Mouse (Mus musculus): Measurements from ENCODE around the gene Ing3. TPM values are rescaled to one million over a fixed set of nuclear protein-coding genes. Genes with fewer than 3 reads are reported as not detected.
A peak's percentile ranks its signal among the peaks of the same experiment; 100 is the strongest.

Gene Ing3
- polyA plus RNA-seq, 1 experiment from 2014 or later, result 56.6 TPM

DNA sequence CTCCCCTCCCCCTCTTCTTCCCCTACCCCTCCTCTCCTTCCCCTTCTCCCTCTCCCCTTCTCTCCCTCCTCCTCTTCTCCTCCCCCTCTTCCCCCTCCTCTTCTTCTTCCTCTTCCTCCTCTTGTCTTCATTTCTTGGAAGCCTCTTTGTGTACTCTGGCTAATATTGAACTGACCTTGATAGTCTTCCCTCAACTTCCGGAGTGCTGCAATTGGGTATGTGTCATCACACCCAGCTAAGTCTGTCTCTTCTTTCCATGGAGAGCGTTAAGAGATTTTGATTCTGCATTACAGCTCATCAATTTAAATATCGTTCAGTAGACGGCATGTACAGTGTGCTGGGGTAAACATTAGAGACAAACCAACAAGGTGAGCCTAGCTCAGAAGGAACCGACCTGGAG lies 62.7 kb downstream of the Ing3 start:
- H3K9ac ChIP-seq, result no peak overlapping the region
- no peak overlapping the region for H3K27ac ChIP-seq
- H3K4me1 ChIP-seq, result peaks cover 5% of the 10 kb centered on the region; the same call in 1 of the 2 replicates
- no peak for ATAC-seq (ENCODE audit: borderline replicate concordance, extremely low read depth, low FRiP score, low TSS enrichment)
- H3K36me3 ChIP-seq, result no peaks in the 10 kb centered on the region
- H3K4me3 ChIP-seq, result no peak overlapping the region
- 45% methylated on average over 5 of the region's 5 CpGs for WGBS
- no peak overlapping the region for H3K4me2 ChIP-seq
- no peaks in the 10 kb centered on the region for H3K27me3 ChIP-seq
- H3K9me3 ChIP-seq, result no peaks in the 10 kb centered on the region

DNA sequence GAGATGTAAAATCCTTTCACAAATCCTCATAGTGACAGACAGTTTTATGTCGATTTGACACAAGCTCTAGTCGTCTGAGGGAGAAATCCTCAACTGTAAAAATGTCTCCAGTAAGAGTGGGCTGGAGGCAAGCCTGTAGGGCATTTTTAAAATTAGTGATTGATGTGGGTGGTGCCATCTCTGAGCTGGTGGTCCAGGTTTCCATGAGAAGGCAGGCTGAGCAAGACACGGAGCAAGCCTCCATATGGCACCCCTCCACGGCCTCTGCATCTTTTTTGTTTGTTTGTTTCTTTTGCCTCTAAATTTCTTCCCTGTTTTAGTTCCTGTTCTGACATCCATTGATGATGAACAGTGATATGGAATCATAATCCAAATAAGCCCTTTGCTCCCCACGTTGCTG lies 63.1 kb downstream of the Ing3 start:
- Histone ChIP-seq H3K27ac (no peak overlapping the region), H3K27me3 (no peaks in the 10 kb centered on the region), H3K4me1 (peaks cover 5% of the 10 kb centered on the region; the same call in 1 of the 2 replicates), H3K36me3 (no peaks in the 10 kb centered on the region), H3K4me3 (no peak overlapping the region), H3K9ac (no peak overlapping the region), H3K9me3 (no peaks in the 10 kb centered on the region), H3K4me2 (no peak overlapping the region)
- ATAC-seq (ENCODE audit: borderline replicate concordance, extremely low read depth, low FRiP score, low TSS enrichment), result no peak
- 73% methylated on average over 5 of the region's 5 CpGs for WGBS

DNA sequence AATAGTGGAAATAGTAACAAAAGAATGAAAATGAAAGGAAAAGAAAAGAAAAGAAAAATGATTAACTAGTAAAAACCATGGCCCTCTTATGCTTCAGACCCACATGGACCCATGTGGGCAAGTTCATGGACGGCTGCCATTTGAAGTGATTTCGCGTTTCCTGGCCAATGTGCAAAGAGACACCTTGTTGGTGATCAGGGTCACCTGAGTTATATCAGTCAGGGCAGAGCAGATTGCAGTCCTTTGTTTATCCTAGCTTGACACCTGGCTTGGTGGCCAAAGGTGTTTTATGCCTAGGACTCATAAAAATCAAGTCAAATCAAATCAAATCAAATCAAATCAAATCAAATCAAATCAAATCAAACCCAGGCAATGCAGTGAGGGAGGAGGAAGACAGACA lies 64.0 kb downstream of the Ing3 start:
- H3K27ac ChIP-seq, result no peak overlapping the region

DNA sequence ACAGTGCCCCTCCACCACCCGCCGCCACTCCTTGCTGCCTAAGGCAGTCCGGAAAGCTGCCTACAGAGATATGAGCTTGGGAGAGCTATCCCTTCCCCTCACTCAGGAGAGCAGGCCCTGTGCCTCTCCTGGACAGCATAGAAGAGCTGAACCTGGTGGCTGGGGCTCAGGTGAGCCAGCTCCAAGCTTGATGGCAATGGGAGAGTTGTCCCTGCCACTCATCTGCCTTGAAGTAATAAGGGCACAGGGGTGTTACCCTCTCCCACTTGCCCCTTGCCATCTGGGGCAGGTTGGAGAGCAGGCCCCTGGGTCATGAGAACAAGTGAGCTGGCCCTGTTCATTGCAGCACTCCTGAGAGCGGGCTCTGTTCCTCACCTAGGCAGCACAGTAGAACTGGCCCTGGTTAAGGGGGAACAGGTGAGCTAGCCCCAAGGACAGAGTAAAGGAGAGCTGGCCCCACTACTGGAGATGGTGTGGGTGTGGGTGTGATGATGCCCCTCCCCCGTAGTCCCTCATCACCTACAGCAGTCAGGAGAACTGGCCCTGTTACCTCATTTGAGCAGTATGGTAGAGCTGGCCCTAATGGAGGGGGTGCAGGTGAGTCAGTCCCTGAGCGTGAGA lies 65.0 kb downstream of the Ing3 start:
- Histone ChIP-seq H3K9ac (no peak overlapping the region), H3K4me1 (peaks cover 23% of the 10 kb centered on the region), H3K27me3 (no peaks in the 10 kb centered on the region), H3K4me2 (no peak overlapping the region), H3K36me3 (no peaks in the 10 kb centered on the region), H3K4me3 (no peak overlapping the region), H3K9me3 (no peaks in the 10 kb centered on the region), H3K27ac (no peak overlapping the region)
- ATAC-seq (ENCODE audit: borderline replicate concordance, extremely low read depth, low FRiP score, low TSS enrichment), result 0 out of 2 replicates have a peak, but pooled peaks have one; percentile 2
- WGBS, result 88% methylated on average over 6 of the region's 6 CpGs

More for the DNA sequence above, 64.0 kb downstream of the Ing3 start:
- no peak for ATAC-seq (ENCODE audit: borderline replicate concordance, extremely low read depth, low FRiP score, low TSS enrichment)
- peaks cover 12% of the 10 kb centered on the region for H3K4me1 ChIP-seq
- WGBS, result 95% methylated on average over 3 of the region's 3 CpGs
- H3K27me3 ChIP-seq, result no peaks in the 10 kb centered on the region
- H3K4me2 ChIP-seq, result no peak overlapping the region
- no peak overlapping the region for H3K4me3 ChIP-seq
- no peaks in the 10 kb centered on the region for H3K9me3 ChIP-seq
- no peaks in the 10 kb centered on the region for H3K36me3 ChIP-seq
- no peak overlapping the region for H3K9ac ChIP-seq

DNA sequence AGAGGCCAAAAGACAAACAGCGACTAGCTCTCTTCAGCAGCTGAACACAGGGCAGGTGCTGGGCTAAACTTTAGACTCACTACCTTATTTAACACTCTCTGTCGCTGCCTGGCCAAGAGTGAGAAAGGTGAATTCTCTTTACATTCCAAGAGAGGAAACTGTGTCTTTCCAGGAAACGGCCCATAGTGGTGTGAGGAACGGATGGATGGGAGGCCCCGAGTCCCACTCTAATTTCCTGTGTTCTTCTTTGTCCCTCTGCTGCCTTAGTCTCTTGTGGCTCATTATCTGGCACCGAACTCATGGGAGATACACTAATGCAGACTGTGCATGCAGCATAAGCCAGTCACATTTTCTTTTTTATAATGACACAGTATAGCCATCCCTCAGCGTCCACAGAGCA lies 68.3 kb downstream of the Ing3 start:
- no peak for ATAC-seq (ENCODE audit: borderline replicate concordance, extremely low read depth, low FRiP score, low TSS enrichment)
- Histone ChIP-seq H3K9ac (no peak overlapping the region), H3K4me2 (no peak overlapping the region), H3K27me3 (no peaks in the 10 kb centered on the region), H3K27ac (no peak overlapping the region), H3K36me3 (no peaks in the 10 kb centered on the region), H3K4me1 (peaks cover 23% of the 10 kb centered on the region), H3K9me3 (no peaks in the 10 kb centered on the region), H3K4me3 (no peak overlapping the region)
- WGBS, result 60% methylated on average over 7 of the region's 7 CpGs

DNA sequence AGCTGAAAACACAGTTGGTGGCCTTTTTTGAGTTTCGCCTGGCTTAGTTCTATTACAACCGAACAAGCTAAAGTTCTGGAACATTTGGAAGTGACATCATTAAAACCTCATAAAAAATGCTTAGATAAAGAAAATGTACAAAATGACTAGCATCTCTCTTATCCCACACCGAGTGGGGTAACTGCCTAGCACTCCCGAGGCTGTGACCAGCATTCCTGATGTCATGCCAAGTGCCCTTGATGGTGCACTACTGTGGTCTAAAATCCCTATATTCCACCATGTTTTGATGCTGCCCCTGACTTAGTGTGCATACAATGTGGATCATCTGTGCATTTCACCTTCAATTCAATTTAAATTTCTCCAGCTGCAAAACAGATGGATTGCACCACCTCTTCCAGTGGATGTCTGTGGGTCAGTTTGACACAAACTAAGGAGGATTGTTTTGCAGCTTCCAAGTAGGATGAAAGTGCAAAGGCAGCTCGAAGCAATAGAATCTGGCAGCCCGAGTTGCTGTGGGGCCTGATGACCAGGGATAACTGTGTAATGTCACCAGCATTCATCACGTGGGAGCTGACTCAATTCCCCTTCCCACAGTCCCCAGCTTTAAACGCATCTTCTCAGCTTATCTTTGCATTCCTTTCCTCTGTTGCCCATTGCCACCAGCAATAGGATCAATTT lies 69.5 kb downstream of the Ing3 start:
- no peak; the same call in 1 of the 2 replicates for ATAC-seq (ENCODE audit: borderline replicate concordance, extremely low read depth, low FRiP score, low TSS enrichment)
- Histone ChIP-seq H3K27me3 (no peaks in the 10 kb centered on the region), H3K36me3 (no peaks in the 10 kb centered on the region), H3K4me1 (peaks cover 23% of the 10 kb centered on the region), H3K9ac (no peak overlapping the region), H3K4me3 (no peak overlapping the region), H3K27ac (no peak overlapping the region), H3K4me2 (no peak overlapping the region), H3K9me3 (no peaks in the 10 kb centered on the region)
- WGBS, result 42% methylated on average over 8 of the region's 8 CpGs

DNA sequence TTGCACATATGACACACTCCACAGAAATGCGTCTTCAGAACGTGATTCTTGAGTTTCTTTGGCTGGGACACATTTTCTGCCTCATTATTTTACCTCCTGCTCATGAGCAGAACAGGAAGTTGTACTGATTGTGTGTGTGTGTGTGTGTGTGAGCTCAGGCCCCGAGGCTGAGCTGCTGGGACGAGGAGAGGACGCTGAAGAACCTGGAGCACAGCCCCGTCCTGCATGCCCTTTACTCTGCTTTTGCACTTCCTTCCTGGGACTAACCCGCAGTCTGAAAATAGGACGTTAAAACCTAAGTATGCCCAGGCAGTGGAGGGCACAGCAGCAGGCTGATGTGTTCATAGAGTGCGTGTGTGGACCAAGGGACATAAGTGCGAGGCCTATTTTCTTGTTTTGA lies 70.3 kb downstream of the Ing3 start:
- no peak overlapping the region for H3K27ac ChIP-seq
- H3K36me3 ChIP-seq, result no peaks in the 10 kb centered on the region
- WGBS, result 42% methylated on average over 10 of the region's 10 CpGs
- no peaks in the 10 kb centered on the region for H3K9me3 ChIP-seq
- no peak overlapping the region for H3K4me2 ChIP-seq
- H3K4me1 ChIP-seq, result peaks cover 29% of the 10 kb centered on the region
- ATAC-seq (ENCODE audit: borderline replicate concordance, extremely low read depth, low FRiP score, low TSS enrichment), result no peak; the same call in 1 of the 2 replicates
- no peak overlapping the region for H3K4me3 ChIP-seq
- H3K9ac ChIP-seq, result no peak overlapping the region
- no peaks in the 10 kb centered on the region for H3K27me3 ChIP-seq

DNA sequence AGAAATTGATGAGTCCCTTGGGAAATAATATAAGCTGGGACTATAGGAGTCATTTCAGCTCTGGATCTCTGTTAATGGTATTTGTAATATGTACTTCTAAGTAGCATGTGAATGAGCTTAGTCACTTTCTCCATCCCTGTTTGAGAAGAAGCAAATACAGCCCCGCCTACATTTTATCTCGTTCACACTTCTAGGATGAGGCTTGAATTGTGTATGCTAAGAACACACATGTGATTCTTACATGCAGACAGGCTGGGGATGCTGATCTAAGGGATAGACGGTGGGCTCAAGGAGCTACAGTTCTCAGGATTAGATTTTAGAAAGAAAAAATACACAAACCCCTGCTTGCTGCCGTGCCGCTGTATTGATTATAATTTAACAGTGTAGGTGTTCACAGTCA lies 71.3 kb downstream of the Ing3 start:
- Histone ChIP-seq H3K27ac (no peak overlapping the region), H3K36me3 (no peaks in the 10 kb centered on the region), H3K4me2 (no peak overlapping the region), H3K9ac (no peak overlapping the region), H3K4me1 (peaks cover 38% of the 10 kb centered on the region), H3K27me3 (no peaks in the 10 kb centered on the region), H3K4me3 (no peak overlapping the region), H3K9me3 (no peaks in the 10 kb centered on the region)
- 67% methylated on average over 5 of the region's 5 CpGs for WGBS
- no peak for ATAC-seq (ENCODE audit: borderline replicate concordance, extremely low read depth, low FRiP score, low TSS enrichment)

DNA sequence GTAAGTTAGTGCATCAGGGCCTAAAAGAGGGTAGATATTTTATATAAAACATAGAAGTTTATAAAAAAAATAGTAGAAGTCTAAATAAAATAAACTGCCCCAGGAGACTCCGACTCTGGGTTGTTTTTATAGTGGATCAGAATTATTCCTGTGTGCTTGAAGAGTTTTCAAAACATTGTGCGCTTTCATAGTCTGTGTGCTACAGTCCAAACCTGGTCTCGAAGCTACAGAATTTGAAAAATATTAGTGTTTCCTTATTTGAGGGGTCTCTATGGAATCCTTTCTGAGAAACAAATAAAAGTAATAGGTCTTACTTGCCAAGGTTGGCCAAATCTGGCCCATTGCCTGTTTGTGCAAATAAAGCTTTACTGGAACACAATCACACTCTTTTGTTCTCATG lies 71.9 kb downstream of the Ing3 start:
- Histone ChIP-seq H3K27ac (no peak overlapping the region), H3K9me3 (no peaks in the 10 kb centered on the region), H3K27me3 (no peaks in the 10 kb centered on the region), H3K4me2 (no peak overlapping the region), H3K36me3 (no peaks in the 10 kb centered on the region), H3K4me1 (peaks cover 45% of the 10 kb centered on the region), H3K4me3 (no peak overlapping the region), H3K9ac (no peak overlapping the region)
- WGBS, result 82% methylated on average over 3 of the region's 3 CpGs
- no peak for ATAC-seq (ENCODE audit: borderline replicate concordance, extremely low read depth, low FRiP score, low TSS enrichment)

DNA sequence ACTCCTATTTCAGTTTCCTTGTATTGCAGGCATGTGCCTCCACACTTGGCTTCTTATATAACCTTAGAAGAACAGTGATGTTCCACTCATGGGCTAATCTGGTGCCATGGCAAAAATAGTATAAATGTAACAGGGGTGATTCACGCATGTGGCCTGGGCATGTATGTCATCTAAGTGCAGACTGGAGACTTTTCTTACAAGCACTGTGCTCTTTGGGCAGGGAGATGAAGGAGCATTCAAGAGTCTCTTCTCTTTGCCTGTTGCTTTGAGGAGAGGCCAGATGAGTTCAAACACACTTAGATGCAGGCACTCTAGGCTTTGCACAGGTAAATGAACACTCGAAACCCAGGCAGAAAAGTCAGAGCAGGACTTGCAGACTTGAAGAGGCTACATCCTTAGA lies 74.8 kb downstream of the Ing3 start:
- WGBS, result 65% methylated on average over 2 of the region's 2 CpGs
- no peak for ATAC-seq (ENCODE audit: borderline replicate concordance, extremely low read depth, low FRiP score, low TSS enrichment)
- H3K27me3 ChIP-seq, result no peaks in the 10 kb centered on the region

More for the DNA sequence above, 74.8 kb downstream of the Ing3 start:
- H3K27ac ChIP-seq, result no peak overlapping the region
- no peak overlapping the region for H3K9ac ChIP-seq
- H3K4me3 ChIP-seq, result no peak overlapping the region
- H3K9me3 ChIP-seq, result no peaks in the 10 kb centered on the region
- no peak overlapping the region for H3K4me2 ChIP-seq
- no peaks in the 10 kb centered on the region for H3K36me3 ChIP-seq
- H3K4me1 ChIP-seq, result peaks cover 31% of the 10 kb centered on the region
